Mouse (Mus musculus) cerebral cortex, adult 2 months (tissue): ENCODE data around the gene Dcaf17.

Source experiments
- WGBS: fragments of 180-500 bp; shearing (Covaris S2); methylation state at CpG from one replicate; pipeline ENCODE4 v1.1.7; 2018; 5-methylcytosine and 5-hydroxymethylcytosine counted together

The Dcaf17 gene

GRCm38 (mm10) chr2:71055300-71056114 lies at the start of gene Dcaf17, which contains the start of gene Mettl8:
Dcaf17 (plus strand) TSS chr2:71055328.
Mettl8 (minus strand) TSS chr2:71055583.
- WGBS: under 1% methylated on average over 57 of the region's 57 CpGs

- WGBS: 86% methylated on average over 1 of the region's 1 CpGs
These were observed 43.3 kb upstream of the Dcaf17 start for GRCm38 (mm10) chr2:71011816-71012215.

GRCm38 (mm10) chr2:71013521-71013920 lies 41.6 kb upstream of the Dcaf17 start:
- 97% methylated on average over 7 of the region's 7 CpGs for WGBS

GRCm38 (mm10) chr2:71019277-71019676 lies 35.9 kb upstream of the Dcaf17 start:
- 38% methylated on average over 9 of the region's 9 CpGs for WGBS

GRCm38 (mm10) chr2:71019704-71020375 lies 35.3 kb upstream of the Dcaf17 start:
- 57% methylated on average over 8 of the region's 8 CpGs for WGBS

- 50% methylated on average over 8 of the region's 8 CpGs for WGBS
These were observed 34.5 kb upstream of the Dcaf17 start for GRCm38 (mm10) chr2:71020674-71021073.

GRCm38 (mm10) chr2:71022991-71023390 lies 32.1 kb upstream of the Dcaf17 start:
- WGBS: 96% methylated on average over 6 of the region's 6 CpGs

GRCm38 (mm10) chr2:71023986-71024385 lies 31.1 kb upstream of the Dcaf17 start:
- 97% methylated on average over 6 of the region's 6 CpGs for WGBS

- WGBS: 53% methylated on average over 12 of the region's 12 CpGs
These were observed 29.4 kb upstream of the Dcaf17 start for GRCm38 (mm10) chr2:71025576-71026315.

- 69% methylated on average over 5 of the region's 5 CpGs for WGBS
These were observed 28.3 kb upstream of the Dcaf17 start for GRCm38 (mm10) chr2:71026787-71027186.

GRCm38 (mm10) chr2:71027631-71028030 lies 27.5 kb upstream of the Dcaf17 start:
- WGBS: 99% methylated on average over 9 of the region's 9 CpGs

GRCm38 (mm10) chr2:71030663-71031062 lies 24.5 kb upstream of the Dcaf17 start:
- WGBS: 90% methylated on average over 2 of the region's 2 CpGs

GRCm38 (mm10) chr2:71031973-71032794 lies 22.9 kb upstream of the Dcaf17 start:
- WGBS: 64% methylated on average over 18 of the region's 18 CpGs

- 89% methylated on average over 4 of the region's 4 CpGs for whole genome bisulfite sequencing
These were observed 22.1 kb upstream of the Dcaf17 start for GRCm38 (mm10) chr2:71033014-71033413.

GRCm38 (mm10) chr2:71033987-71034386 lies 21.1 kb upstream of the Dcaf17 start:
- 53% methylated on average over 8 of the region's 8 CpGs for WGBS

- 87% methylated on average over 6 of the region's 6 CpGs for WGBS
These were observed 17.7 kb upstream of the Dcaf17 start for GRCm38 (mm10) chr2:71037447-71037846.

GRCm38 (mm10) chr2:71039522-71040121 lies 15.5 kb upstream of the Dcaf17 start:
- 28% methylated on average over 11 of the region's 11 CpGs for WGBS

GRCm38 (mm10) chr2:71046151-71046550 lies 9.0 kb upstream of the Dcaf17 start:
- WGBS: 53% methylated on average over 6 of the region's 6 CpGs

GRCm38 (mm10) chr2:71046751-71047320 lies 8.3 kb upstream of the Dcaf17 start:
- 67% methylated on average over 6 of the region's 6 CpGs for WGBS

GRCm38 (mm10) chr2:71048896-71049295 lies 6.2 kb upstream of the Dcaf17 start:
- WGBS: 86% methylated on average over 12 of the region's 12 CpGs

GRCm38 (mm10) chr2:71050511-71050910 lies 4.6 kb upstream of the Dcaf17 start:
- WGBS: 88% methylated on average over 7 of the region's 7 CpGs
